Mouse (Mus musculus): ENCODE measurements around the gene Zranb3. TPM values are rescaled to one million over a fixed set of nuclear protein-coding genes. Genes with fewer than 3 reads are reported as not detected.
"Not testable (repeated sequence)": the region's sequence is repeated elsewhere in the genome, so short reads cannot be mapped to it uniquely, and the experiment has no call there.

Gene Zranb3
- total RNA-seq, 2 experiments from 2014 or later, result 6.9 to 7.4 TPM

- DNase-seq (ENCODE audit: low spot score in 2 of 2), result no peak
Observed at GRCm38 (mm10) chr1:128061401-128061800, 41.4 kb downstream of the Zranb3 start.

GRCm38 (mm10) chr1:128060655-128061344 is 42.0 kb downstream of the Zranb3 start:
- DNase-seq (ENCODE audit: low spot score in 2 of 2), result no peak

DNA sequence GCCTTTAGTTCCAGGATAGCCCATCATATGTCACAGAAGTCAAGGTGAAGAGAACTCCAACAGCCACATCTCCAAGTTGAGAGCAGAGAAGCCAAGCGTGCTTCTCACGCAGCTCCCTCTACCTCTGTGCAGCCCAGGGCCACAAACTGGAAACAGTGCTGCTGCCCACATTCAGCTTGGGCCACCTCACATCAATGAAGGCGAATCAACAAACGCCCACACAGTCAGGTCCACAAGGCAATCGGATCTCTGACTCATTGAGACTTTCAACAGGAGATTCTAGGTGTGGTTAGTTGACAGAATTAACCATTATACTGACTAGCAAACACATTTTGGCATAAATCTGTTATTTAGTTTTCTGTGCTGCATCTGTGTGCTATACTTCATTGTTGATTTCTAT is 44.2 kb downstream of the Zranb3 start:
- DNase-seq (ENCODE audit: low spot score in 2 of 2), result no peak

GRCm38 (mm10) chr1:128057269-128057668 is 45.6 kb downstream of the Zranb3 start:
- DNase-seq (ENCODE audit: low spot score in 2 of 2), result no peak

DNA sequence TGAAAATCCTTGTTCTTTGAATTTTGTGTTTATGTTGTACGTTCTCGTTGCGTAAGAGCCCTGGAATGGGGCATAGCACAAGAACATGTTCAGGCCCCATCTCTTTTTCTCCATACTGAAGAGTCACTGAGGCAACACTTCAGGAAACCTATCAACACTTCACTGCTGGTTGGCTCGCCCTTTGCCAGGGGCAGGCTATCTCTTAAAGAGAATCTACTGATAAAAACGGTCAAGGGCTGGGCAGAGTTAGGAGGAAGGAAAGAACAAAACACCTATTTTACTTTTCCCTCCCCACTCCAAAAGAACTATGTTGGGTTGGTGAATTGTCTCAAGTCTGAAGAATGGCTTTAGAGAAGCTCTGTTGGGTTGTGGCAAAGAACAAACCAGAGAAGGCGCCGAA is 55.9 kb downstream of the Zranb3 start:
- DNase-seq (ENCODE audit: low spot score in 2 of 2), result no peak

DNA sequence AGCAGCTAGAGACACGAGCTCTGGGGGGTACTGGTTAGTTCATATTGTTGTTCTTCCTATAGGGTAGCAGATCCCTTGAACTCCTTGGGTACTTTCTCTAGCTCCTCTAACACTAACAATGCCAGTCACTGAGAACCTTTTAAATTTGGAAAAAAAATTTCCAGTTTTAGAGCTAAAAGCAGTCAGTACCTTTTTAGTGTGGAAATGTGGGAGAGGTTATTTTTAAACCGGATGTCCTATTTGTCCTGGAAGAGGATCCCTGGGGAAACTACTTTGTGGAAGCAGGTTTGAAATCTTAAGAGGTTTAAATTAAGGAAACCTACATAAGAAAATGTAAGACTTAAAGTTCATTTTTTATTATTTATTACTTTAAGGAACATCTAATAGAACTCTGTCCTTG is 56.4 kb downstream of the Zranb3 start:
- no peak for DNase-seq (ENCODE audit: low spot score in 2 of 2)

GRCm38 (mm10) chr1:128044181-128044580 is 58.7 kb downstream of the Zranb3 start:
- no peak for DNase-seq (ENCODE audit: low spot score in 2 of 2)

GRCm38 (mm10) chr1:128036296-128036695 is 66.6 kb downstream of the Zranb3 start:
- no peak for DNase-seq (ENCODE audit: low spot score in 2 of 2)

- DNase-seq (ENCODE audit: low spot score in 2 of 2), result peak; percentile 34 to 39
Observed at GRCm38 (mm10) chr1:128032123-128032522, 70.7 kb downstream of the Zranb3 start.

DNA sequence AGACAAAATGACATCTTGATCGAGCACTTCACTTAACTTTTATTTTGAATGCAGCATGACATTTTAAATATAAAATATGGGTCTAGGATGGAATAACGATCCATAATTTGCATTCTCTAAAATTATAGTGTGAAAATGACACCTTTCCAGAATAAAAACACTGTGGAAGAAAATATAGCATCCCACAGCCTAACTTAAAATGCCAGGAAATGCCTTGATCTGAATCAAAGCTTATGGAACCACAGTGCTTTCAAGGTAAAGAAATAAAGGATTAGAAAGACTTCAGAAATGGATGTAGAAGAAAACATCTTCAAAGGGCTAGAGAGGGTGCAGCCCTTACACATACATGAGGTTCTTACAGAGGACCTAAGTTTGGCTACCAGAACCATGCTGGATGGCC is 71.3 kb downstream of the Zranb3 start:
- DNase-seq (ENCODE audit: low spot score in 2 of 2), result no peak

GRCm38 (mm10) chr1:128024363-128025114 is 78.3 kb downstream of the Zranb3 start:
- DNase-seq (ENCODE audit: low spot score in 2 of 2), result no peak

- no peak for DNase-seq (ENCODE audit: low spot score in 2 of 2)
Observed at GRCm38 (mm10) chr1:128020001-128020770, 82.7 kb downstream of the Zranb3 start.

GRCm38 (mm10) chr1:128016035-128016492 is 86.8 kb downstream of the Zranb3 start:
- DNase-seq (ENCODE audit: low spot score in 2 of 2), result no peak

- no peak for DNase-seq (ENCODE audit: low spot score in 2 of 2)
Observed at GRCm38 (mm10) chr1:128013698-128014386, 89.0 kb downstream of the Zranb3 start.

GRCm38 (mm10) chr1:128009751-128010150 is 93.1 kb downstream of the Zranb3 start:
- DNase-seq (ENCODE audit: low spot score in 2 of 2), result no peak

DNA sequence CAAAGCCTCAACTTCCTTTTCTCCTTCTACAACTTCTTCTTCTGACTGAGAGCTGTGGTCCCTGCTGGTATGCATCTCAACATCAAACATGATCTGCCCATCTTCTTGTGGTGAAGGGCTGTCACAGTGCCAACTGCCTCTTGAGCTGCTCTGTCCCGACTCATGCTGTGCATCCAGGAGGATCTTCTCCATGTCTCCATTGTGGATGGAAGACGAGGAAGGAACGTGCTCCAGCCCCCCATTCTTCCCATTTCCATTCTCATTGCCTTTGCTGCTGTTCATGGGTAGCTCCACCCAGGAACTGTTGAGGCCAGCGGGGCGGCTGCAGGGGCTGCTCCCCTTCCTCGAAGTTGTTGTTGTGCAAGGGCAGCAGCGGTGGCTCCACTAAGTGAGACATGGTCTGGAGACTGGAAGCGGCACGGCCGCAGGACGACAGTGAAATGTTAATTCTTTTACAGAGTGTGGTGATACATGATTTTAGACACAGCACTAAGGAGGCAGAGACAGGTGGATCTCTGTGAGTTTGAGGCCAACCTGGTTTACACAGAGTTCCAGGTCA is 96.7 kb downstream of the Zranb3 start:
- not testable (repeated sequence) for DNase-seq (ENCODE audit: low spot score in 2 of 2)

GRCm38 (mm10) chr1:128004371-128004720 is 98.5 kb downstream of the Zranb3 start:
- no peak for DNase-seq (ENCODE audit: low spot score in 2 of 2)

GRCm38 (mm10) chr1:128003712-128004370 is 99.0 kb downstream of the Zranb3 start:
- DNase-seq (ENCODE audit: low spot score in 2 of 2), result no peak

GRCm38 (mm10) chr1:128002159-128002558 is 100.7 kb downstream of the Zranb3 start:
- no peak for DNase-seq (ENCODE audit: low spot score in 2 of 2)

- not testable (repeated sequence) for DNase-seq (ENCODE audit: low spot score in 2 of 2)
Observed at GRCm38 (mm10) chr1:128000931-128001330, 101.9 kb downstream of the Zranb3 start.

All from left cerebral cortex, adult 18-20 months (tissue).